Mouse (Mus musculus) Muller cell, postnatal 12 days (primary cell): Measurements from ENCODE around the gene Bcas3.

Source experiments
- DNase-seq: peaks from one replicate; pipeline ENCODE4 v3.0.0-alpha.2; 2015; ENCODE audit errors: inconsistent ontology term

The Bcas3 gene

DNA sequence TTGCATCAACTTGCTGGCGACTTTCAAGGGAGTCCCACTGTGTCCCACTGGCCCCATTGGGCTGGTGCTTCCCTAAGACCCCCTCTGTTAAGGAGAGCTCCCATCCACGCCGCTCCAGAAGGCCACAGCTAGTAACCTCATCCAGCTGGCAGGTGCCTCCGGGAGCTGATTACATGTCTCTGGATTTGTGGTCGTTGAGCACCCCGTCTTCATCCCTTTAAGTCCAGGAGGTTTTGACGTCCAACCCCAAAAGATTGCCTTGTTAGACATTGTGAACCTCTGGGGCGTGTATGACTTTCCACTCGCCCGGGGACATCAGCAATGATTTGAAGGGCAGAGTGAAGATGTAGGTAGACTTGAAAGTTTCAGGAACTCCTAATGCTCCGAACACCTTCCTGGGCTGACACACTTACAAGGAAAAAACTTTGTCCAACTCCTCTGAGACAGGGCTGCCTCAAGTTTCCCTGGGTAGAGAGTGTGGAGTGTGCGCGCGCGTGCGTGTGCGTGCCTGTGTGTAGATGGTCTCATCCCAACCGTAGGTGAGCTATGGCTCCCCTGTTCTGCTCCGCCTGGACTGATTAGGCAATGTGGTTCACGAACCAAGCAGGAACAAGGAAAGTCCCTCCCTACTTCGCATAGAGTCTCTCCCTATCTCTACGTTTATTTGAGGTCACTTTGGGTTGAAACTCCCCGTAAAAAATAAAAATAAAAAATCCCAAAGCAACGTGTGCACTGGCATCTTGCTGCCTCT lies 489.8 kb downstream of the Bcas3 start:
- DNase-seq: peak; percentile 65

DNA sequence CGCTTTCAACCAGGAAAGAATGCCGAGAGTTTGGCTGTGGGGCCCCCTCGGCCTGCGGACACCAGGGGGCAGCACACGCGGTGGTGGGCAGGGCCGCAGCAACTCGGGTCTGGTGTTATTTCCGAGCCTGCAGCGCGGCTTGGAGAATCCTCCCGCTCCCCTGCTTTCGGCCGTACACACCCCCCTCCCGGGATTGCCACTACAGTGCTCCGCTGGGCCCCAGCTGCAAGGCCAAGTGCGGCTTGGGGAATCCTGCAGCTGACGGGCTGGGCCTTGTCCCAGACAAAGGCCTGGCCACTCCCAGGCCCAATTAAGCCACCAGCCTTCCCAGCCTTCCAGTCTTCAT lies 490.4 kb downstream of the Bcas3 start:
- peak; percentile 98 for DNase-seq

DNA sequence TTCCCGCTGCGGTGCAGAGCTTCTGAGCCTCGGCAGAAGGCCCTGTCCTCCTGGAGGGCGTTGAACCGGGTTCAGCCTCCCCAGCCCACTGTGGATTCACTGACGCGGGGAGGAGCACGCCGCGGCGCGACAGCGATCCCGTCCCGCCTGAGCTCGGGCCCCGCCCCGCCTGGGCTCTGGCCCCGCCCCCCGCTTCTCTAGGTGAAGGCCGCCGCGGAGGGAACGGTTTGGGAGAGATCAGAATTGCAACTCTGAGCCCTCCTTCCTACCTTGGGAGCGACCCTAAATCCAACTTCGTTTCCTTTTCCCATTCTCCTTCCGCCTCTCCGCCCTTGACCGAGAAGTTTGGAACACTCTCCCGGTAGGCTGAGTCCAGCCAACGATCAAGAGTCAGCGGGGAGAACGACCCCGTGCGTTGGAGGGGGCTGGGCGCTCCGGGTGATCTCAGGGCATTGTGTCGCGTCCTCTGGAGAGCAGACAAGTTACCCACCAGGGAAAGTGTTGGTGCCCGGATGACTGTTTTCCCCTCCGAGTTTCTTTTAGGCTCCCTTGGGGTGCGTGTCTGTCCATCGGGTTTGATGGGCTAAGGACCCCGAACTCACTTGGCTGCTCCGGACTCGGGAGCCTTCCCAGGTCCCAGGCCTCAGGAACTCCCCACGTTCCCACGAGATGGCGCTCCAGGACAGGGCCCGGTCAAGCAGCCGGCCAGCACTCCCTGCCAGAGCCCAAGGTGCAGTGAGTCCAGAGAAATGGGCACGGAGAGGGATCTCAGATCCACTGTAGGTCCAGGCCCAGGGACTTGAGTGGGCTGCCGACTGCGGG lies 491.4 kb downstream of the Bcas3 start:
- DNase-seq: peak; percentile 95

DNA sequence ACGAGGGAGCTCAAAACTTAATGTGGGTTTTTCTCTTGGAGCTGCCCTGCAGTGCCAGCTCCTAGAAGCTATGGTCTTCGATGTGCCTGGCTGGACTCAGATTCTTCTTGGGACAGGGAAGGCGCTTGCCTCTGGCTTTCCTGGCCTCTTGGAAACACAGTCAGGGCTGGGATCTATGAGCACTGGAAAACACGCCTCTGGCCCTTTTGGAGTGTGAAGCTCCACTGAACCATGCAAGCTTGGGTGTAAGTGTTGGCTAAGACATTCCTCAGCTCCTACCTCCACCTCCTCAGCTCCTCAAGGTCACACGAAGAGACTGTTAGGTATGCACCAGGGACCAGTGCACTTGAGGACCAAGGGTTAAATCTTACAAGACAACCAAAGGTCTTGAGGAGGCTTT lies 492.0 kb downstream of the Bcas3 start:
- no peak for DNase-seq

DNA sequence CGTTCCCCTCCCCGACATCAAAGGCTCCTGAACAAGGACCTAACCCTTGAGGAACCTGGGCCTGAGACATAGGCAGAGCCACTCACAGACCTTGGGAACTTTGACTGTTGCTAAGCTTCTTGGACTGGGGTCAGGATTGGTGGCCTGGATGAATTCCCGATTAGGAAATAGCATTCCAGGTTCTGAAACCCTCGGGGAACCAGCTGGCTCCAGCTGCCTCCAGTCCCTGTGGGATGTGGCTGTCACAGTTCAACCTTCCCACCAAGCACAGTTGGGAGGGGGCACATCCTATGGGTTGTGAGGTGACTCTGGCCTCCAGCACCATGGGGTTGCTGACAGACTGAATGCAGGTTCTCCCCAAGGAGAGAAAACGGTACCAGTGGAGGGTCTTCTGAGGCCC lies 493.0 kb downstream of the Bcas3 start:
- peak; percentile 76 for DNase-seq

DNA sequence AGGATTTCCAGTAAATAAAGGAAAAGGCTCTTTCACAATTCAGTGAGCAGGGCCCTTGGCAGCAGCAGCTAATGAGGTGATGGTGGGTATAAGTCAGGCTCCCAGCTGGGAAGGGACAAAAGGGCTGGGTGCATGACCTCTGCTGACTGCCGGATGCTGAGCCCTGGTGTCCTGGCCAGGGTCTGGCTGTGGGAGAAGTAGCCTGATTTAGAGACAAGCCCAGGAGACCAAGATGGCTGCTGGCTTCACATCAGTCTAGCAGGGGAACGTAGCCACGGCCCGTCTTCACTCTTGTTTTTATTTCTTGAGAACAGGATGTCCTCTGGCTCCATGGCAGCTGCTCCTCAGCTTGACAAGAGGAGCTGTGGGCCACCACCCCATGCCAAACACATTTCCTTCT lies 493.5 kb downstream of the Bcas3 start:
- peak; percentile 39 for DNase-seq

DNA sequence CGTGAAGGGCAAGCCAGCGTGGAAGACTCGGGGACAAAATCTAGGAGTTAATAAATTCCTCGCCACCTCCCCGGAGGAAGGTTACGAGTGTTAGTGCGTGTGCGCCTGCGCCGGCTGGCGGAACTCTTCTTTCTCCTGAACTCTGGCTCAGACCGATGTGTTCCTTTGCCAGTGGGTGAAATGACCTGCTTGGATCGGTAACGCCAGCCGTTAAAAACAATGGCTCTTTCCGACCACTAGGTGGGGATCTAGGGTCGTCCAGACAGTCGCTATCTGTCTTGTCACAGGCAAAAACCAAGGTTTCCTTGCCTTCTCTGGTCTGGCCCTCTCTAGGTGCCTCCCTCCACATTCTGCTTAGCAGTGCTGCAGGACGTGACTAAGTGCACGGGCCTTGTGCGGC lies 496.1 kb downstream of the Bcas3 start:
- peak; percentile 82 for DNase-seq

DNA sequence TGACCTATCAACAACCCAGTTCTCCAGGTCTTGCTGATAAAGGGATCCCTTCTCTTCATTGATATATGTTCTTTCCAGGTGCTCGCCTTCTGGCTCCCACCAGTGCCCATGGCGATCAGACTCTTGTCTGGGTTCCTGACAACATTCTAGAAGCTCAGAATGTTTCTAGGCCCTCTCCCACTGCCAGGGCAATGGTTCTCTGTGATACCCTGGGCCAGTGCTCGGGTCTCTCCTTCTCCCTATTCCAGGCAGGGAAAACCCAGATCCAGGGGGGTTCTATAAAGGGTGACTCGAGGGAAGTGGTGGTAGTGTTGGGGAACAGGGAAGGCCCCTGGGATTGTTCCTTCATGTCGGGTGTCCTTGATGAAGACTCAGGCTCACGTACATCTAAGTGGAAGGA lies 497.3 kb downstream of the Bcas3 start, which contains the start of gene Gm11444:
Gene Gm11444, minus strand, starts transcription at position 101 of the 400 bp plus-strand sequence.
- DNase-seq: no peak

DNA sequence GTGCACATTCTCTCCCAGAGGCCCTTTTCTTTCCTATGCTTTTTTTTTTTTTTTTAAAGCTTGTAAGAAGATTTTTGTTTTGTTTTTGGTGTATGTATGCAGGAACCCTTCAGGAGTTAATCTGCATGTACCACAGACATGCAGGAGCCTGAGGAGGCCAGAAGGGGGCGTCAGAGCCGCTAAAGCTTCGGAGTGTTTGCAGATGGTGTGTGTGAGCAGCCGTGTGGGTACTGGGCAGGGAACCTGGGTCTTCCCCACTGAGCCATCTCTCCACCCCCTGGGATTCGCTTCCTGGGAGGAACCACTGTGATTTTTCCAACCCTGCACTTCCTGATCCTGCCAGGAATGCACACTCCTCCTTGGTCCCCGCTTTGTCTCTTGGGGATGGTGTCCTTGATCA lies 497.8 kb downstream of the Bcas3 start:
- DNase-seq: no peak

DNA sequence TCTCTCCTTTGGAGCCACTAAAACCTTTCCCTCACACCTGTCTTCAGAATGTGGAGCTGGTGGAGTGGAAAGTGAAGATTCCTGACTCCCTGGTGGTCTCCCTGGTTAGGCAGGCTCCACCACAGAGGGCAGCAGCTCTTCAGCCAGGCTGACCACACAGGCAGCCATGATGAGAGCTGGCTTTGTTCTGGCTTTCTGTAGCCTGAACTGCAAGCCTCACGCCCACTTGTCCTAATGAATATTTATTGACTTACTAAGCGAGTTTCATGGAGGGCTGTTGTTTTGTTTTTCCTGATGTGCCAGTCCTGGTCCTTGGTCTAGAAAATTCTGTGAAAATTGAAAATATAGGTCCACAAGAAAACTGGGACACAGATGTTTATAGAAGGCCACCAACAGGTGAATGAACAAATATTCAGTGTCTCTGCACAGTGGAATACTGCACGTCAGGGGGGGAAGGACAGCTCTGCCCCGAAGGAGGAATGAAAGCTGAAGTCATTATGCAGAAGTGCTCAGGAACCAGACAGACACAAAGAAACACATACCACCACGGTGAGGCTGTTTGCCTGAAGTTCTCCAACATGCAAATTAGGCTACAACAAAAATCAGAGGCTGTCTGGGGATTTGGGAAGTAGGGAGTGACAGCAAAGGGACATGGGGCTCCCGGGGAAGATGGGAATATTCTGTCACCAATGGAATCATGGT lies 505.2 kb downstream of the Bcas3 start:
- DNase-seq: peak; percentile 85

DNA sequence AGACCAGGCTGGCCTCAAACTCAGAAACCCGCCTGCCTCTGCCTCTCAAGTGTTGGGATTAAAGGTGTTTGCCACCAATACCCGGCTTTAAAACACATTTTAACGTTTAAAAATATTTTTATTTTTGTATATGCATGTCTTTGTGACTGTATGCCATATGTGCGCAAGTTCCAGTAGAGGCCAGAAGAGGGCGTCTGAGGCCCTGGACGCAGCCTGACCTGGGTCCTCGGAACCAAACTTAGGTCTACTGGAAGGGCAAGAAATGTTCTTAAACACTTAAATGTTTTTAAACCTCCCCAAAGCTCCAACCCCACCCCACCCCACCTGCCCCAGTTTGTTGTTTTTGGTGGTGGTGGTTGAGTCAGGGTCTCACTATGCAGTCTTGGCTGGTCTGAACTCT lies 511.4 kb downstream of the Bcas3 start:
- DNase-seq: no peak
